Mouse (Mus musculus): ENCODE measurements around the gene Arhgef40. TPM values are rescaled to one million over a fixed set of nuclear protein-coding genes. Genes with fewer than 3 reads are reported as not detected.

The Arhgef40 gene
- polyA plus RNA-seq, 1 experiment from 2014 or later, result 36.4 TPM

Other genes with a start within 250 kb of the Arhgef40 start
- gene Ang4, start 211.1 kb upstream of the Arhgef40 start, polyA plus RNA-seq (2015; fragmentation: Nextera tagmentation; extraction: Ambion mirVana), result not detected in 2 replicates
- not detected in 2 replicates for gene AY358078, start 184.7 kb upstream of the Arhgef40 start, polyA plus RNA-seq (2015; fragmentation: Nextera tagmentation; extraction: Ambion mirVana)
- gene Ear6, start 131.0 kb upstream of the Arhgef40 start, polyA plus RNA-seq (2015; fragmentation: Nextera tagmentation; extraction: Ambion mirVana), result not detected in 2 replicates
- gene Mettl17, start 99.9 kb upstream of the Arhgef40 start, polyA plus RNA-seq (2015; fragmentation: Nextera tagmentation; extraction: Ambion mirVana), result 22.7 and 24.0 TPM in 2 replicates
- 1.1 and 1.4 TPM in 2 replicates for gene Slc39a2, start 91.8 kb upstream of the Arhgef40 start, polyA plus RNA-seq (2015; fragmentation: Nextera tagmentation; extraction: Ambion mirVana)
- gene Ndrg2, start 70.6 kb upstream of the Arhgef40 start, polyA plus RNA-seq (2015; fragmentation: Nextera tagmentation; extraction: Ambion mirVana), result 71.6 and 79.4 TPM in 2 replicates
- gene Tppp2, start 66.3 kb upstream of the Arhgef40 start, polyA plus RNA-seq (2015; fragmentation: Nextera tagmentation; extraction: Ambion mirVana), result not detected in 2 replicates
- 0.07 TPM in 1 of 2 replicates, not detected in the other for gene Rnase13, start 61.9 kb upstream of the Arhgef40 start, polyA plus RNA-seq (2015; fragmentation: Nextera tagmentation; extraction: Ambion mirVana)
- gene Tmem253, start 30.9 kb downstream of the Arhgef40 start, polyA plus RNA-seq (2015; fragmentation: Nextera tagmentation; extraction: Ambion mirVana), result 4.6 and 4.9 TPM in 2 replicates
- 18.1 and 18.5 TPM in 2 replicates for gene Zfp219, start 36.0 kb downstream of the Arhgef40 start, polyA plus RNA-seq (2015; fragmentation: Nextera tagmentation; extraction: Ambion mirVana)
- not detected in 2 replicates for gene Olfr221, start 57.7 kb downstream of the Arhgef40 start, polyA plus RNA-seq (2015; fragmentation: Nextera tagmentation; extraction: Ambion mirVana)
- gene Hnrnpc, start 119.3 kb downstream of the Arhgef40 start, polyA plus RNA-seq (2015; fragmentation: Nextera tagmentation; extraction: Ambion mirVana), result 162 and 167 TPM in 2 replicates
- 29.4 and 29.8 TPM in 2 replicates for gene Rpgrip1, start 126.0 kb downstream of the Arhgef40 start, polyA plus RNA-seq (2015; fragmentation: Nextera tagmentation; extraction: Ambion mirVana)
- gene Supt16, start 212.7 kb downstream of the Arhgef40 start, polyA plus RNA-seq (2015; fragmentation: Nextera tagmentation; extraction: Ambion mirVana), result 15.2 and 20.0 TPM in 2 replicates

Data from stomach, postnatal 0 days (tissue).